Mouse (Mus musculus): Measurements from ENCODE around the gene Scoc. TPM values are rescaled to one million over a fixed set of nuclear protein-coding genes. Genes with fewer than 3 reads are reported as not detected.
"Not testable (repeated sequence)": the region's sequence is repeated elsewhere in the genome, so short reads cannot be mapped to it uniquely, and the experiment has no call there.

Scoc gene
- polyA plus RNA-seq, 1 experiment from 2014 or later: 290 TPM

- DNase-seq (ENCODE audit: low spot score): no peak
- H3K27ac ChIP-seq: no peak overlapping the region
- no peak overlapping the region for H3K9ac ChIP-seq
- no peak overlapping the region for H3K4me3 ChIP-seq (replicated peaks; ENCODE audit: low read length)
- H3K9me3 ChIP-seq (ENCODE audit: control insufficient read depth, low read length): no peaks in the 10 kb centered on the region
- no peaks in the 10 kb centered on the region for H3K27me3 ChIP-seq (ENCODE audit: control insufficient read depth, insufficient read depth, low read length)
- H3K4me1 ChIP-seq (replicated peaks; ENCODE audit: control insufficient read depth, insufficient read depth, low read length): no peaks in the 10 kb centered on the region
- no peak overlapping the region for H3K4me2 ChIP-seq (replicated peaks)
- WGBS: 70% methylated on average over 4 of the region's 4 CpGs
- no peak for ATAC-seq (ENCODE audit: low FRiP score)
- H3K36me3 ChIP-seq (replicated peaks; ENCODE audit: control insufficient read depth, insufficient read depth): peaks cover 13% of the 10 kb centered on the region
Observed at GRCm38 (mm10) chr8:83429071-83429524, 29.1 kb downstream of the Scoc start.

GRCm38 (mm10) chr8:83428621-83429020, 29.6 kb downstream of the Scoc start:
- H3K4me3 ChIP-seq (replicated peaks; ENCODE audit: low read length); H3K9ac ChIP-seq; H3K9me3 ChIP-seq (ENCODE audit: control insufficient read depth, low read length); H3K4me2 ChIP-seq (replicated peaks); H3K36me3 ChIP-seq (replicated peaks; ENCODE audit: control insufficient read depth, insufficient read depth); DNase-seq (ENCODE audit: low spot score); H3K27me3 ChIP-seq (ENCODE audit: control insufficient read depth, insufficient read depth, low read length); H3K27ac ChIP-seq; ATAC-seq (ENCODE audit: low FRiP score); H3K4me1 ChIP-seq (replicated peaks; ENCODE audit: control insufficient read depth, insufficient read depth, low read length): not testable (repeated sequence)
- 94% methylated on average over 3 of the region's 3 CpGs for WGBS

DNA sequence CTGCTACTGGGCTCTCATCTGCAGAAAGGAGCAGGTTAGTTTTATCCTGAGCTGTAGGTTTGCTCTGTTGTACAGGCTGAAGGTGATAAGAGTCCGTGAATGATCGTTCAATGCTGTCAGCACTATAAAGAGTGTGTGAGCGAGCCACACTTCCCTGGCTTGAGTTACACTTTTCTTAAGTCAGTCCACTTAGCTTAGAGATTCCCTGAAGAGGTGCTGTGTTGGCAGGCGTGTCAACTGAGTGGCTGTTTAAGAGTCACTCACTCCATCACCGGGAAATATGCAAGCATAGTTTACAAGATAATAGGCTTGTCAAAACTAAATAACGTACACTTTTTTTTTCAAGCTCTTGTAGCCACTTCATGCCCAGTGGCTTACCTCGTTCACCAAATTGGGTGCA, 31.2 kb downstream of the Scoc start:
- no peak overlapping the region for H3K4me3 ChIP-seq (replicated peaks; ENCODE audit: low read length)
- no peaks in the 10 kb centered on the region; the same call in 1 of the 2 replicates for H3K36me3 ChIP-seq (replicated peaks; ENCODE audit: control insufficient read depth, insufficient read depth)
- no peak overlapping the region for H3K27ac ChIP-seq
- ATAC-seq (ENCODE audit: low FRiP score) (no peak), DNase-seq (ENCODE audit: low spot score) (no peak)
- no peak overlapping the region for H3K9ac ChIP-seq
- H3K27me3 ChIP-seq (ENCODE audit: control insufficient read depth, insufficient read depth, low read length): no peaks in the 10 kb centered on the region
- H3K9me3 ChIP-seq (ENCODE audit: control insufficient read depth, low read length): no peaks in the 10 kb centered on the region
- no peaks in the 10 kb centered on the region for H3K4me1 ChIP-seq (replicated peaks; ENCODE audit: control insufficient read depth, insufficient read depth, low read length)
- H3K4me2 ChIP-seq (replicated peaks): no peak overlapping the region
- 88% methylated on average over 7 of the region's 7 CpGs for WGBS

- Histone ChIP-seq H3K4me1 (replicated peaks; ENCODE audit: control insufficient read depth, insufficient read depth, low read length) (no peaks in the 10 kb centered on the region), H3K27ac (no peak overlapping the region), H3K4me3 (replicated peaks; ENCODE audit: low read length) (no peak overlapping the region), H3K36me3 (replicated peaks; ENCODE audit: control insufficient read depth, insufficient read depth) (no peaks in the 10 kb centered on the region; the same call in 1 of the 2 replicates), H3K4me2 (replicated peaks) (no peak overlapping the region), H3K27me3 (ENCODE audit: control insufficient read depth, insufficient read depth, low read length) (no peaks in the 10 kb centered on the region), H3K9ac (no peak overlapping the region), H3K9me3 (ENCODE audit: control insufficient read depth, low read length) (no peaks in the 10 kb centered on the region)
- DNase-seq (ENCODE audit: low spot score) (no peak), ATAC-seq (ENCODE audit: low FRiP score) (no peak)
- WGBS: 79% methylated on average over 11 of the region's 11 CpGs
Observed at GRCm38 (mm10) chr8:83426104-83426759, 32.0 kb downstream of the Scoc start.

DNA sequence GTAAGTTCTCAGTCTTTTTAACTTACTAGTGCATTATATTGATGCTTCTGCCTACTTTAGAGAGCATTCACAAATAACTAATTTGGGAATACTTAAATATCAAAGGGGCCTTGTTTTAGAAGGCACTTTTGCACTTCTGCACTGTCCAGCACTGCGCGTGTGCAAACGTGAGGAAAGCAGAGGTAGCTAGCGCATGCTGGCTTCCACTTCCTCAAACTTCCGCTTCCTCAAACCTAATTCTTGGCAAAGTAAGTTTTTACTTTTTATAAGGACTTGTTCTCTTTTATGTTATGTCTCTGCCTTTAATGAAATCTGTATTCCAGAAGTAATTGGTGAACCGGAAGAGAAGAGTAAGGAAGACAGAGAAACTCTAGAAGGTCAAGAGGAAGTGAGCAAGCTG, 33.0 kb downstream of the Scoc start:
- no peaks in the 10 kb centered on the region for H3K9me3 ChIP-seq (ENCODE audit: control insufficient read depth, low read length)
- ATAC-seq (ENCODE audit: low FRiP score) (no peak), DNase-seq (ENCODE audit: low spot score) (no peak)
- no peak overlapping the region for H3K4me2 ChIP-seq (replicated peaks)
- no peaks in the 10 kb centered on the region; the same call in 1 of the 2 replicates for H3K36me3 ChIP-seq (replicated peaks; ENCODE audit: control insufficient read depth, insufficient read depth)
- WGBS: 96% methylated on average over 6 of the region's 6 CpGs
- H3K27ac ChIP-seq: no peak overlapping the region
- H3K4me3 ChIP-seq (replicated peaks; ENCODE audit: low read length): no peak overlapping the region
- no peaks in the 10 kb centered on the region for H3K27me3 ChIP-seq (ENCODE audit: control insufficient read depth, insufficient read depth, low read length)
- H3K4me1 ChIP-seq (replicated peaks; ENCODE audit: control insufficient read depth, insufficient read depth, low read length): no peaks in the 10 kb centered on the region
- H3K9ac ChIP-seq: no peak overlapping the region

- Histone ChIP-seq H3K4me1 (replicated peaks; ENCODE audit: control insufficient read depth, insufficient read depth, low read length) (no peaks in the 10 kb centered on the region), H3K4me2 (replicated peaks) (no peak overlapping the region), H3K9me3 (ENCODE audit: control insufficient read depth, low read length) (no peaks in the 10 kb centered on the region), H3K4me3 (replicated peaks; ENCODE audit: low read length) (no peak overlapping the region), H3K27me3 (ENCODE audit: control insufficient read depth, insufficient read depth, low read length) (no peaks in the 10 kb centered on the region), H3K9ac (no peak overlapping the region), H3K36me3 (replicated peaks; ENCODE audit: control insufficient read depth, insufficient read depth) (no peaks in the 10 kb centered on the region; the same call in 1 of the 2 replicates), H3K27ac (no peak overlapping the region)
- ATAC-seq (ENCODE audit: low FRiP score): no peak
- 65% methylated on average over 13 of the region's 13 CpGs for WGBS
- DNase-seq (ENCODE audit: low spot score): no peak
Observed at GRCm38 (mm10) chr8:83423032-83423825, 35.0 kb downstream of the Scoc start.

DNA sequence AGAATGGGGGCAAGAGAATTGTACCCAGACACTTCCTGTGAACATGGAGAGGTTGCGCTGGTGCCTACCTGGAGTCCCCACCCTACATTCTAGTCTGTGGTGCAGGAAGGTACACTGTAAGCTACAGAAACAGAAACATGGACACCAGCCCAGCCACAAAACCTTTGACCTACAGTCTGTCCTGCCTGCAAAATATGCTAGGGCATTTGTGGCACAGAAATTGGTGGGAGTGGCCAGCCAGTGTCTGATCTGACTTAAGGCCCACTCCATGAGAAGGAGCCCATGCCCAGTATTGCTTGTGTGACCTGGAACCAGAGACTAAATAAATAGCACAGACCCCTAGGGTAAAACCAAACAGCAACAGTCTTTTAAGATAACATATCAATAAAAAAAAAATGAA, 36.8 kb downstream of the Scoc start:
- Histone ChIP-seq H3K4me3 (replicated peaks; ENCODE audit: low read length) (no peak overlapping the region), H3K27me3 (ENCODE audit: control insufficient read depth, insufficient read depth, low read length) (no peaks in the 10 kb centered on the region), H3K9ac (no peak overlapping the region), H3K36me3 (replicated peaks; ENCODE audit: control insufficient read depth, insufficient read depth) (no peaks in the 10 kb centered on the region; the same call in 1 of the 2 replicates), H3K4me2 (replicated peaks) (no peak overlapping the region), H3K4me1 (replicated peaks; ENCODE audit: control insufficient read depth, insufficient read depth, low read length) (no peaks in the 10 kb centered on the region), H3K9me3 (ENCODE audit: control insufficient read depth, low read length) (no peaks in the 10 kb centered on the region), H3K27ac (no peak overlapping the region)
- no peak for ATAC-seq (ENCODE audit: low FRiP score)
- 100% methylated on average over 1 of the region's 1 CpGs for WGBS
- no peak for DNase-seq (ENCODE audit: low spot score)

DNA sequence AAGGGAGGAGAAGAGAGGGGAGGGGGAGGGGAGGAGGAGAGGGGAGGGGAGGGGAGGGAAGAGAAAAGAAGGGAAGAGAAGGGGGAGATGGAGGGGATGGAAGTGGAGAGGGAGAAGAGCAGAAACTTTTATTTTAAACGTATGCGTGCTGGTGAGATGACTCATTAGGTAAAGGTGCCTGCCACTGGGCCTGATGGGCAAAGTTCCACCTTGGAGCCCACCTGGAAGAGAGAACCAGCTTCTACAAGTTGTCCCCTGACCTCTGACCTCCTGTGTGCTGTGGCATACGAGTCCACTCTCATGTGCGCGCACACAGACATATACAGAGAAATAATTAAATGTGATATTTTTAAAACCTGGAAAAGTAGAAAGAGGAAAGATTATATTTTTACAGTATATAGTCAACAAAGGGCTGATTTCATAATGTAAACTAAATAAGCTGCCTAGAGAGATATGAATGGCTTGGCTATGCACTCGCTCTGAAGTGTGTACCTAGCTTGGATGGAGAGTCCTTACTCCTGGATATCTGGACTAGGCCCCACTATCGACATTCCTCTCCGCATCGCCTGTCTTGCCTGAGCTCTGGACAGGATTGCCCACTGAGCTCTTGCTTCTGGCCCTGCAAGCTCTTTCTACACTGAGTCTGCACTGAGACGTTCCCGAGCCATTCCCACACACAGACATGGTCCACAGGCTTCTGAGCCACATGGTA, 39.2 kb downstream of the Scoc start:
- WGBS: 94% methylated on average over 11 of the region's 11 CpGs
- no peaks in the 10 kb centered on the region for H3K4me1 ChIP-seq (replicated peaks; ENCODE audit: control insufficient read depth, insufficient read depth, low read length)

GRCm38 (mm10) chr8:83417970-83418369, 40.2 kb downstream of the Scoc start:
- ATAC-seq (ENCODE audit: low FRiP score): no peak
- Histone ChIP-seq H3K9ac (no peak overlapping the region), H3K27me3 (ENCODE audit: control insufficient read depth, insufficient read depth, low read length) (no peaks in the 10 kb centered on the region), H3K4me1 (replicated peaks; ENCODE audit: control insufficient read depth, insufficient read depth, low read length) (no peaks in the 10 kb centered on the region), H3K36me3 (replicated peaks; ENCODE audit: control insufficient read depth, insufficient read depth) (no peaks in the 10 kb centered on the region; the same call in 1 of the 2 replicates), H3K4me2 (replicated peaks) (no peak overlapping the region), H3K9me3 (ENCODE audit: control insufficient read depth, low read length) (no peaks in the 10 kb centered on the region), H3K27ac (no peak overlapping the region), H3K4me3 (replicated peaks; ENCODE audit: low read length) (no peak overlapping the region)
- no peak for DNase-seq (ENCODE audit: low spot score)
- 85% methylated on average over 6 of the region's 6 CpGs for WGBS

More for the DNA sequence above, 39.2 kb downstream of the Scoc start:
- Histone ChIP-seq H3K27me3 (ENCODE audit: control insufficient read depth, insufficient read depth, low read length) (no peaks in the 10 kb centered on the region), H3K9me3 (ENCODE audit: control insufficient read depth, low read length) (no peaks in the 10 kb centered on the region), H3K36me3 (replicated peaks; ENCODE audit: control insufficient read depth, insufficient read depth) (no peaks in the 10 kb centered on the region; the same call in 1 of the 2 replicates), H3K27ac (no peak overlapping the region), H3K4me2 (replicated peaks) (no peak overlapping the region), H3K9ac (no peak overlapping the region), H3K4me3 (replicated peaks; ENCODE audit: low read length) (no peak overlapping the region)
- DNase-seq (ENCODE audit: low spot score) (no peak), ATAC-seq (ENCODE audit: low FRiP score) (no peak)

All from hindbrain, embryonic 14.5 days (tissue).